Mouse (Mus musculus): ENCODE results near the gene Pigk. TPM values are rescaled to one million over a fixed set of nuclear protein-coding genes. Genes with fewer than 3 reads are reported as not detected.

Gene Pigk
- polyA plus RNA-seq, 1 experiment, result 34.4 TPM

- no peak for TF ChIP-seq POLR2A (IDR thresholded peaks at IDR 0.05; ENCODE audit: borderline replicate concordance, insufficient read depth, low read length)
- Histone ChIP-seq H3K4me3 (replicated peaks; ENCODE audit: insufficient read depth, low read depth, low read length) (no peak overlapping the region), H3K27me3 (ENCODE audit: control insufficient read depth, insufficient read depth, low read length) (no peaks in the 10 kb centered on the region), H3K4me1 (ENCODE audit: control insufficient read depth, insufficient read depth, low read length) (no peaks in the 10 kb centered on the region), H3K27ac (ENCODE audit: insufficient read depth, low read length) (no peak overlapping the region)
- WGBS, result 54% methylated on average over 4 of the region's 4 CpGs
- DNase-seq, result no peak
Measured at GRCm38 (mm10) chr3:152894935-152895334, 181.0 kb downstream of the Pigk start.

- WGBS, result 80% methylated on average over 3 of the region's 3 CpGs
- H3K27ac ChIP-seq (ENCODE audit: insufficient read depth, low read length), result no peak overlapping the region
Measured at GRCm38 (mm10) chr3:152896111-152896510, 182.2 kb downstream of the Pigk start.

DNA sequence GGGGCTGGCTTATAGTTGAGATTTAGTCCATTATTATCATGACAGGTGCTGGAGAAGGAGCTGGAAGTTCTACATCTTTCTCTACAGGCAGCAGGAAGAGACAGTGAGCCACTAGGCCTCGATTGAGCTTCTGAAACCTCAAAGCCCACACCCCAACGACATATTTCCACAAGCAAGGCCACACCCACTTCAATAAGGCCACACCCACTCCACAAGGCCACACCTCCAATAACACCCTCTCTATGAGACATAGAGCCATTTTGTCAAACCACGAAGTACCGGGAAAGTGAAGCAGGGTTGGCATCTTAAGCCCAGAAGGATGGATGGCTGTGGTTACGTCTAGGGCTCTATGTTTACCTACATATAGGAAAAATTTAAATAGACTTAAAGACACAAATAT, 183.3 kb downstream of the Pigk start:
- TF ChIP-seq POLR2A (IDR thresholded peaks at IDR 0.05; ENCODE audit: borderline replicate concordance, insufficient read depth, low read length), result no peak
- TF ChIP-seq CTCF (IDR thresholded peaks at IDR 0.05; ENCODE audit: borderline replicate concordance, insufficient read depth, low read depth, low read length), result no peak
- Histone ChIP-seq H3K27ac (ENCODE audit: insufficient read depth, low read length) (no peak overlapping the region), H3K4me1 (ENCODE audit: control insufficient read depth, insufficient read depth, low read length) (no peaks in the 10 kb centered on the region)

More at GRCm38 (mm10) chr3:152896111-152896510, 182.2 kb downstream of the Pigk start:
- H3K4me1 ChIP-seq (ENCODE audit: control insufficient read depth, insufficient read depth, low read length), result no peaks in the 10 kb centered on the region
- TF ChIP-seq CTCF (IDR thresholded peaks at IDR 0.05; ENCODE audit: borderline replicate concordance, insufficient read depth, low read depth, low read length), result no peak
- no peak for TF ChIP-seq POLR2A (IDR thresholded peaks at IDR 0.05; ENCODE audit: borderline replicate concordance, insufficient read depth, low read length)
- H3K4me3 ChIP-seq (replicated peaks; ENCODE audit: insufficient read depth, low read depth, low read length), result no peak overlapping the region
- no peaks in the 10 kb centered on the region for H3K27me3 ChIP-seq (ENCODE audit: control insufficient read depth, insufficient read depth, low read length)
- DNase-seq, result no peak

GRCm38 (mm10) chr3:152898906-152899305, 185.0 kb downstream of the Pigk start:
- 95% methylated on average over 9 of the region's 9 CpGs for WGBS
- TF ChIP-seq POLR2A (IDR thresholded peaks at IDR 0.05; ENCODE audit: borderline replicate concordance, insufficient read depth, low read length), result no peak
- TF ChIP-seq CTCF (IDR thresholded peaks at IDR 0.05; ENCODE audit: borderline replicate concordance, insufficient read depth, low read depth, low read length), result no peak
- no peak overlapping the region for H3K27ac ChIP-seq (ENCODE audit: insufficient read depth, low read length)

More for the DNA sequence above, 183.3 kb downstream of the Pigk start:
- 84% methylated on average over 5 of the region's 5 CpGs for WGBS
- no peak for DNase-seq
- no peaks in the 10 kb centered on the region for H3K27me3 ChIP-seq (ENCODE audit: control insufficient read depth, insufficient read depth, low read length)
- no peak overlapping the region for H3K4me3 ChIP-seq (replicated peaks; ENCODE audit: insufficient read depth, low read depth, low read length)

DNA sequence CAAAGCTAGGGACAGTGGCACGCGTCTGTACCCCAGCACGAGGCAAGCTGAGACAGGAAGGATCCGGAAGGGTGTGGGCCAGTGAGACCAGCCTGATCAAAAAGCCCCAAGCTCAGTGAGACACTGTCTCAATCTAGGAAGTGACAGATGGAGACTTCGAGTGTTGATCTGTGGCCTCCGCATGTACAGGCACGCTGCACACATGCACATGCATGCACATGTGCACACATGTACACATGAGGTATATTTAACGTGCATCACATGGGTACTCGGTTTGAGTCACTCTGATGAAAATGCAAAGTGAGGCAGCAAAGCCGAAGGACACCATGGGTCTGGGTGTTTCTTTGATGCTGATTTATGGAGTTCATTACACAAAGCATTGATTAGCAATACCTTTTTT, 191.1 kb downstream of the Pigk start:
- no peaks in the 10 kb centered on the region for H3K27me3 ChIP-seq (ENCODE audit: control insufficient read depth, insufficient read depth, low read length)
- no peak overlapping the region for H3K4me3 ChIP-seq (replicated peaks; ENCODE audit: insufficient read depth, low read depth, low read length)
- H3K27ac ChIP-seq (ENCODE audit: insufficient read depth, low read length), result no peak overlapping the region
- DNase-seq, result no peak
- WGBS, result 93% methylated on average over 10 of the region's 10 CpGs
- no peaks in the 10 kb centered on the region for H3K4me1 ChIP-seq (ENCODE audit: control insufficient read depth, insufficient read depth, low read length)
- no peak for TF ChIP-seq POLR2A (IDR thresholded peaks at IDR 0.05; ENCODE audit: borderline replicate concordance, insufficient read depth, low read length)
- no peak for TF ChIP-seq CTCF (IDR thresholded peaks at IDR 0.05; ENCODE audit: borderline replicate concordance, insufficient read depth, low read depth, low read length)

More at GRCm38 (mm10) chr3:152898906-152899305, 185.0 kb downstream of the Pigk start:
- Histone ChIP-seq H3K4me1 (ENCODE audit: control insufficient read depth, insufficient read depth, low read length) (no peaks in the 10 kb centered on the region), H3K27me3 (ENCODE audit: control insufficient read depth, insufficient read depth, low read length) (no peaks in the 10 kb centered on the region), H3K4me3 (replicated peaks; ENCODE audit: insufficient read depth, low read depth, low read length) (no peak overlapping the region)
- no peak for DNase-seq

GRCm38 (mm10) chr3:152905800-152906199, 191.9 kb downstream of the Pigk start:
- no peak for DNase-seq
- H3K4me1 ChIP-seq (ENCODE audit: control insufficient read depth, insufficient read depth, low read length), result no peaks in the 10 kb centered on the region
- WGBS, result 23% methylated on average over 10 of the region's 10 CpGs
- no peak for TF ChIP-seq POLR2A (IDR thresholded peaks at IDR 0.05; ENCODE audit: borderline replicate concordance, insufficient read depth, low read length)
- TF ChIP-seq CTCF (IDR thresholded peaks at IDR 0.05; ENCODE audit: borderline replicate concordance, insufficient read depth, low read depth, low read length), result no peak
- no peak overlapping the region for H3K27ac ChIP-seq (ENCODE audit: insufficient read depth, low read length)
- no peaks in the 10 kb centered on the region for H3K27me3 ChIP-seq (ENCODE audit: control insufficient read depth, insufficient read depth, low read length)
- no peak overlapping the region for H3K4me3 ChIP-seq (replicated peaks; ENCODE audit: insufficient read depth, low read depth, low read length)

GRCm38 (mm10) chr3:152907087-152907486, 193.2 kb downstream of the Pigk start:
- Histone ChIP-seq H3K4me3 (replicated peaks; ENCODE audit: insufficient read depth, low read depth, low read length) (no peak overlapping the region), H3K27ac (ENCODE audit: insufficient read depth, low read length) (no peak overlapping the region), H3K27me3 (ENCODE audit: control insufficient read depth, insufficient read depth, low read length) (no peaks in the 10 kb centered on the region), H3K4me1 (ENCODE audit: control insufficient read depth, insufficient read depth, low read length) (no peaks in the 10 kb centered on the region)
- DNase-seq, result no peak
- WGBS, result 25% methylated on average over 5 of the region's 5 CpGs
- TF ChIP-seq CTCF (IDR thresholded peaks at IDR 0.05; ENCODE audit: borderline replicate concordance, insufficient read depth, low read depth, low read length) (no peak), POLR2A (IDR thresholded peaks at IDR 0.05; ENCODE audit: borderline replicate concordance, insufficient read depth, low read length) (no peak)

DNA sequence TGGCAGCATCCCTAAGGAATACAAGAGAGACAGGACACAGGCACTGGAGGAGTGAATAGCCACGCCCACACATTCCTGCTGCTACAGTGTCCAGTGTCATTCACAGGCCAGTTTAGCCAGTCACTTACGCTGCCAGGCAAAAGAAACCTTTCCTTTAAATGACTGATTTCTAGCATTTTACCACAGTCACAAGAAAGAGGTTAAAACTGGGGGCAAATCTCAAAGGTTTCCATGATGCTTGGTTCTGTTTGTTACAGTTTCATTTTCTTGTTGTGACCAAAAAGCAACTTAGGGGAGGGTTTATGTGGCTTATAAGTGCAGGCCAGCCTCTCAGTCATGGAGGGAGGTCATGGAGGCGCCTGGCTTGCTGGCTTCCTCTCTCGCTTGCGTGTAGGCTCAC, 193.8 kb downstream of the Pigk start:
- DNase-seq, result no peak
- no peak overlapping the region for H3K27ac ChIP-seq (ENCODE audit: insufficient read depth, low read length)
- 91% methylated on average over 5 of the region's 5 CpGs for WGBS
- no peak for TF ChIP-seq CTCF (IDR thresholded peaks at IDR 0.05; ENCODE audit: borderline replicate concordance, insufficient read depth, low read depth, low read length)
- TF ChIP-seq POLR2A (IDR thresholded peaks at IDR 0.05; ENCODE audit: borderline replicate concordance, insufficient read depth, low read length), result no peak
- H3K4me3 ChIP-seq (replicated peaks; ENCODE audit: insufficient read depth, low read depth, low read length), result no peak overlapping the region
- H3K27me3 ChIP-seq (ENCODE audit: control insufficient read depth, insufficient read depth, low read length), result no peaks in the 10 kb centered on the region
- H3K4me1 ChIP-seq (ENCODE audit: control insufficient read depth, insufficient read depth, low read length), result no peaks in the 10 kb centered on the region

Data from cerebellum, adult 2 months (tissue).